32 mouse cellular contexts compared by ENCODE assay signal in the genomic region with DNA sequence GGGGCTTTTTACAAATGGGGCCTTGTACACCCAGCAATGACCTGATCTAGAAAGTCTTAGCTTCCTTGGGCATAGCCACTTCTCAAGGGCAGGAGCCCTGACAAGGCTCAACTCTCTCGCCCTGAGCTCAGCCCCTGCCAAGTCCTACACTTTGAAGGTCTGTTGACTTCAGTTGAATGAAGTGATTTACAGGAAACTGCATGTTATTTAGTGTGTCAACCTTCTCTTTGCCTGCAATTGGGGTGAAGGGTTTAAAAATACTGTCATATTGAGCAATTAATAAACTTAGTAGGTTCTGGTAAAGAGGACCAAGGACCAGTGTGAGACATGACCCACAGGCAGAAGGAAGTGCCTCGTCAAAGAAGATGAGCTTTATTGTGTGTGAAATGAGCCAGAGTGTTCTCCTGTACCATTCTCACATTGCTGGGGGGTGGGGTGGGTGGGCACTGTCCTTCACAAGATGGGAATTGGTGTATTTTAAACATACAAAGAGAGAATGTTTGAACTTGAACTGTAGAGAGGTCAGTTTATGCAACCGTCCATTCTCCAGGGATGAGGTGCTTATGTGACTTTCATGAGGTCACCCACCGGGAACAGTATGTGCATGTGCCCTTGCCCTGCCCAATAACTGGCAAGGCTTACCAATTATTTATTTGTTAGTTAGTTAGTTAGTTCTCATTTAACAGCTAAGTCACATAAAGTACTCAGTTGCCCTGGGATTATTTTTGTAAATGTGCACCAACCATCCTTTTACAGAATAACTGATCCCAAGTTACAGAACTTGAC. TPM values are rescaled to one million over a fixed set of nuclear protein-coding genes. Genes with fewer than 3 reads are reported as not detected.
A peak's percentile ranks its signal among the peaks of the same experiment; 100 is the strongest.
DNase-seq lines count a peak whose midpoint lies in the region; ATAC-seq and TF ChIP-seq lines count a peak whose summit lies in the region.
"Had no signal": no experiment of that assay in that cellular context is flagged by ENCODE, and none has a peak within 500 bp of the region (broad histone marks: within the 10 kb centered on the region; RNA-seq: fewer than 3 reads in every experiment).

No protein-coding gene starts in this region.

- no peak overlapping the region for H3K4me3 ChIP-seq in intestine, embryonic 14.5 days (ENCODE audit: low read depth, low read length)
- no peak overlapping the region for H3K4me3 ChIP-seq in intestine, postnatal 0 days (ENCODE audit: low read depth, low read length)
- H3K4me3 ChIP-seq: embryonic facial prominence, embryonic 13.5 days; forebrain, embryonic 10.5 days; hindbrain, embryonic 10.5 days; hindbrain, embryonic 15.5 days; midbrain, embryonic 13.5 days had no signal

- no peaks in the 10 kb centered on the region for H3K9me3 ChIP-seq in intestine, embryonic 14.5 days (ENCODE audit: control insufficient read depth, low read length)
- H3K9me3 ChIP-seq in intestine, postnatal 0 days (ENCODE audit: control insufficient read depth), result no peaks in the 10 kb centered on the region
- H3K9me3 ChIP-seq: embryonic facial prominence, embryonic 13.5 days; forebrain, embryonic 10.5 days; hindbrain, embryonic 10.5 days; hindbrain, embryonic 15.5 days; midbrain, embryonic 13.5 days had no signal

- H3K27ac ChIP-seq in intestine, embryonic 14.5 days (ENCODE audit: low read depth), result no peak overlapping the region
- H3K27ac ChIP-seq in intestine, postnatal 0 days (ENCODE audit: low read depth, low read length), result no peak overlapping the region
- H3K27ac ChIP-seq: embryonic facial prominence, embryonic 13.5 days; forebrain, embryonic 10.5 days; hindbrain, embryonic 10.5 days; hindbrain, embryonic 15.5 days; macrophage; midbrain, embryonic 13.5 days had no signal

- H3K4me1 ChIP-seq in intestine, embryonic 14.5 days (replicated peaks; ENCODE audit: control insufficient read depth, insufficient read depth, low read length), result no peaks in the 10 kb centered on the region
- H3K4me1 ChIP-seq in intestine, postnatal 0 days (replicated peaks; ENCODE audit: control insufficient read depth, insufficient read depth, low read length), result no peaks in the 10 kb centered on the region

- 60% methylated on average over 4 of the region's 4 CpGs for WGBS in intestine, embryonic 14.5 days
- WGBS in intestine, postnatal 0 days, result 77% methylated on average over 4 of the region's 4 CpGs

- no peak for TF ChIP-seq CTCF in intestine, postnatal 0 days (IDR thresholded peaks at IDR 0.05; ENCODE audit: low read depth)

- H3K36me3 ChIP-seq in intestine, embryonic 14.5 days (ENCODE audit: control insufficient read depth, insufficient read depth, low read length), result no peaks in the 10 kb centered on the region
- no peaks in the 10 kb centered on the region for H3K36me3 ChIP-seq in intestine, postnatal 0 days (ENCODE audit: control insufficient read depth, insufficient read depth)
- H3K36me3 ChIP-seq: embryonic facial prominence, embryonic 13.5 days; forebrain, embryonic 10.5 days; hindbrain, embryonic 10.5 days; hindbrain, embryonic 15.5 days; midbrain, embryonic 13.5 days had no signal

- no peak overlapping the region for H3K4me2 ChIP-seq in intestine, embryonic 14.5 days (ENCODE audit: low read length)
- no peak overlapping the region for H3K4me2 ChIP-seq in intestine, postnatal 0 days (replicated peaks; ENCODE audit: low read depth)
- H3K4me2 ChIP-seq: embryonic facial prominence, embryonic 13.5 days; heart, embryonic 11.5 days; hindbrain, embryonic 15.5 days; midbrain, embryonic 13.5 days had no signal

- H3K9ac ChIP-seq in intestine, embryonic 14.5 days (ENCODE audit: low read length), result no peak overlapping the region
- H3K9ac ChIP-seq in intestine, postnatal 0 days (ENCODE audit: low read depth, low read length), result no peak overlapping the region
- H3K9ac ChIP-seq: embryonic facial prominence, embryonic 13.5 days; hindbrain, embryonic 15.5 days; midbrain, embryonic 13.5 days had no signal

- H3K27me3 ChIP-seq in intestine, embryonic 14.5 days (replicated peaks; ENCODE audit: control insufficient read depth, insufficient read depth, low read length), result no peaks in the 10 kb centered on the region
- H3K27me3 ChIP-seq in intestine, postnatal 0 days (replicated peaks; ENCODE audit: control insufficient read depth, insufficient read depth, low read length), result no peaks in the 10 kb centered on the region
- H3K27me3 ChIP-seq: embryonic facial prominence, embryonic 13.5 days; hindbrain, embryonic 15.5 days had no signal

- DNase-seq in adrenal gland, adult 8-10 months, result peak; percentile 57
- DNase-seq in adrenal gland, postnatal 4 days (ENCODE audit: low spot score in 2 of 2), result no peak
- DNase-seq in intestine, embryonic 14.5 days (ENCODE audit: low spot score), result peak; percentile 41
- DNase-seq in ovary, adult 18-20 months (ENCODE audit: low spot score), result peak; percentile 58
- DNase-seq in ovary, postnatal 36 days (ENCODE audit: low spot score), result no peak
- DNase-seq: cerebellum, adult 18-20 months; cerebellum, postnatal 10 days; gastrocnemius, postnatal 10 days; kidney, adult 2 months; kidney, postnatal 10 days; layer of hippocampus, postnatal 36 days; left cerebral cortex, postnatal 4 days; lung, adult 2 months; lung, postnatal 10 days; right cerebral cortex, postnatal 25 days; spleen, adult 18-20 months; thymus, postnatal 14 days had no signal

- ATAC-seq in intestine, embryonic 14.5 days (replicated peaks; ENCODE audit: low FRiP score, low TSS enrichment, low read depth), result no peak
- ATAC-seq in intestine, postnatal 0 days, result no peak
- no peak for ATAC-seq in CD4-positive, CD25-positive, alpha-beta regulatory T cell, adult 4 months
- ATAC-seq in activated CD4-positive, CD25-positive, alpha-beta regulatory T cell, adult 4 months, result no peak
- ATAC-seq: forebrain, embryonic 16.5 days; inflammation-experienced regulatory T-cells, adult 6 months; midbrain, embryonic 13.5 days had no signal

RNA-seq across cellular contexts. Expression of a gene that starts 42.8 kb away (rescaled TPM):
- total RNA-seq in adrenal gland, adult 8-10 months (2022), result under 1 TPM in 3 of 4 experiments, not detected in 1; 0.28 to 0.73 (median 0.59) TPM
- total RNA-seq in adrenal gland, postnatal 4 days (2021), result 1 to 10 TPM; 1.2 to 1.4 TPM
- polyA plus RNA-seq in intestine, embryonic 14.5 days (2014; fragmentation: Nextera tagmentation; extraction: Ambion mirVana), result 5.2 and 8.0 TPM in 2 replicates
- 1.3 and 1.6 TPM in 2 replicates for polyA plus RNA-seq in intestine, postnatal 0 days (2015; fragmentation: Nextera tagmentation; extraction: Ambion mirVana)
- polyA plus RNA-seq in CD4-positive, CD25-positive, alpha-beta regulatory T cell, adult 4 months (2017; shearing (Covaris generic)), result not detected
- not detected for polyA plus RNA-seq in activated CD4-positive, CD25-positive, alpha-beta regulatory T cell, adult 4 months (2017; shearing (Covaris generic))
- total RNA-seq: common myeloid progenitor, adult 5-6 weeks; megakaryocyte-erythroid progenitor cell, adult 5-6 weeks had no signal
- polyA plus RNA-seq: inflammation-experienced regulatory T-cells, adult 6 months; large intestine, adult 2 months; macrophage had no signal

RNA-seq across cellular contexts. Expression of a gene that starts 48.1 kb away (rescaled TPM):
- 100 to 1,000 TPM; 117 to 145 (median 127) TPM for total RNA-seq in adrenal gland, adult 8-10 months (2022)
- total RNA-seq in adrenal gland, postnatal 4 days (2021), result 100 to 1,000 TPM; 208 to 223 TPM
- 42.1 and 43.8 TPM in 2 replicates for polyA plus RNA-seq in intestine, embryonic 14.5 days (2014; fragmentation: Nextera tagmentation; extraction: Ambion mirVana)
- polyA plus RNA-seq in intestine, postnatal 0 days (2015; fragmentation: Nextera tagmentation; extraction: Ambion mirVana), result 15.9 and 18.4 TPM in 2 replicates
- polyA plus RNA-seq in CD4-positive, CD25-positive, alpha-beta regulatory T cell, adult 4 months (2017; shearing (Covaris generic)), result 10 to 100 TPM; 13.1 to 19.9 TPM
- 10 to 100 TPM in 1 of 2 experiments, 1 to 10 TPM in 1; 7.3 to 12.6 TPM for polyA plus RNA-seq in activated CD4-positive, CD25-positive, alpha-beta regulatory T cell, adult 4 months (2017; shearing (Covaris generic))

Comparison
In these comparisons a context has a peak if more than half of its experiments do, and no peak if none do; other contexts are left out.
1. DNase-seq: peak in adrenal gland, adult 8-10 months (single experiment), intestine, embryonic 14.5 days (single experiment) and ovary, adult 18-20 months (single experiment); none in adrenal gland, postnatal 4 days (0 of 2) and ovary, postnatal 36 days (single experiment).